Mouse (Mus musculus): ENCODE data around the gene Prox1.

The Prox1 gene

DNA sequence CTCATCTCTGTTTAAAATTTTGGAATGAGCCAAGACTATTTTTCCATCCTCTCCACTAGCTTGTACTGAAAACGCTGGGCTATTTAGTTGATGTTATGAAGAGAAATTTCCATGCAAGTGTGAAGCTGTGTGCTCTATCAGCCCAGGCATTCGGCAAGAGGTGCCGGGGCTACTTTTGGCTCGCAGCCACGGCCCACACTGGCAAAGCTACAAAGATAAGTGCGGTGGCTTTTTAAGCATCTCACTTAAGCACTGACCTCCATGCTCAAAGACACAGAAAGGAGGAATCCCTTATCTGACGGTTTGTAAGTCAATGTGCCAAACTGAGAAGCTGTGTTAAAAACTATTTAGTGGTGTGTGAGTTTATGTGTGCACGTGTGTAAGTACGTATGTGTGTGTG lies 26.9 kb downstream of the Prox1 start:
- no peak for DNase-seq (ENCODE audit: low spot score)

DNA sequence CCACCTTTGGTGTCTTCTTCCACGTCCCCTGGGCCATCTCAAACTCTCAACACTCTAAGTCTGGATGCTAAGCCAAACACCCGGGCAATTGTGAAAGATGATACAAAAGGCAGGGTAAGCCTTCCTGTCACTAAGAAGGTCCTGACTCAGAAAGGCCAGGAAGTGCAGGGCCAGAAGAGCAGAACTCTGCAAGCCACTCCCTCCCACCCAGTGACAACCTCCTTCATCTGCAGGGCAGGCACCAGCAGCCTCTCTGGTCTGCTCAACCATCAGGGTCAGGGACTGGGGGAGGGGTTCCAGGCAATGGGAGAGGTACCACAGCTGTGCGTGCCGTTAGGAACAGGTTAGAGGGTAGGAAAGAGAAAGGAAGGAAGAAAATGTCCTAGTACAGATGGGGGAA lies 27.9 kb downstream of the Prox1 start:
- no peak for DNase-seq (ENCODE audit: low spot score)

DNA sequence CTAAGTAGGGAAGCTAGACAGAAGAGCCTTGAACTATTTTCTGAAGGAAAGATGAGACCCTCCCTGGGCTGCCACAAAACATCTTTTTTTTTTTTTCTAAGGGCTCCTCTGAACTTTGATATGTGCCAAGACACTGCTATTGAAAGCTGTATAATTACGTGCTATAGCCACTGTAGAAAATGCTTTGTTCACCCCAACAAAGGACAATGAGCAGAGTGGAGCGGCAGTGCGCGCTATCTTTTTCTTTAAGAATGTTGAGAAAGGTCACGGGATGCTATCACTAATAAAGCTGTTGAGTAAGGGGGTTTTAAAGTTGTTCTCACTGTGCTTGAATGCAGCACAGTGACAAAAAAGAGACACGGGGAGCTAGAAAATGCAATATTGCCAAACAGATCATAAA lies 30.0 kb downstream of the Prox1 start:
- no peak for DNase-seq (ENCODE audit: low spot score)

DNA sequence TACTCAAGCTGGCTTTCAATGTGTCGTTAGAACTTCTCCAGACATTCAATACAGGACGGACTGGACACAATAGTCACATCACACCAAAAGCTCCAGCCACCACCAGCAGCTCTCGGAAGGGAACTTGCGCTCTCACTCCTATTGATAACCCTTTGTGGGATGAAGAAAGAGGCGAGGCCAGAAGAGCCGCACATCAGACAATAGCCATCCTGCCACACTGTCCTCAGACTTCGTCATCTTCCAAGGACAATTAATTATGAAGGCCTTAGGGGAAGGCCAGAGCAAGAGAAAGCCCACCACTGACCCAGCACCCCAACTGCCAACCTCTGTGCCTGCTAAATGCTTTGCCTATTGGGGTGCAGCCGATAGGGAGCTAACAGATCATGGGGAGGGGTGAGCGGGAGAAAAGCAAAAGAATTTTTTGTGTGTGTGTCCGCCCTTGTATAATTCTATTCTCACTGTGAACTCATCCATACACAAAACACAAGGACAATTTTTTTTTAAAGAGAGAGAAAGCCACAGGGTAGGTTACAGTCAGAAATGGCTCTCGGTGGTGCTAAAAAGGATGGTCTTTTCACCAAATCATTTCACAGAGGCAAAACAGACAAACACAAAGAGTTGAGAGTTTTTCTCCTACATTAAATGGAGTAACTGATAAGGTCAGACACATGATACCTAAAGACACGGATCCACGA lies 30.7 kb downstream of the Prox1 start:
- peak; percentile 51 for DNase-seq (ENCODE audit: low spot score)

DNA sequence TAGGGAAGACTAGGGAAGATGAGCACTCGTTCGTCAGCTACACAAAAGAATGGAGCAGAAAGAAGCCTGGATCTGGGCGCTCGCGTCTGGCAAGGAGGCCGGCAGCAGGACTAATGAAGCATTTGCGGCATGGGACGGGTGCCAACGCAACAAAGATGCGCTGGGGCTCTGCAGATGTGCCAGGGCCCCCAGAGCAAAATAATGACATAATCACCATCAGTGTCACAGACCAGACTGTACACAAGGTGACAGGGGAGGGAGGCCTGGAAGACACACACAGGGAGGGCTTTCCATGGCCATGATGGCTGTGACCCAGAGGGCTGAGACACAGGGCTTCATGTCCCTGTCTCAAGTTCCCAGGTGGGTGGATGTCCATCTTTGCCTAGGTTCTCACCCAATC lies 32.6 kb downstream of the Prox1 start:
- no peak for DNase-seq (ENCODE audit: low spot score)

DNA sequence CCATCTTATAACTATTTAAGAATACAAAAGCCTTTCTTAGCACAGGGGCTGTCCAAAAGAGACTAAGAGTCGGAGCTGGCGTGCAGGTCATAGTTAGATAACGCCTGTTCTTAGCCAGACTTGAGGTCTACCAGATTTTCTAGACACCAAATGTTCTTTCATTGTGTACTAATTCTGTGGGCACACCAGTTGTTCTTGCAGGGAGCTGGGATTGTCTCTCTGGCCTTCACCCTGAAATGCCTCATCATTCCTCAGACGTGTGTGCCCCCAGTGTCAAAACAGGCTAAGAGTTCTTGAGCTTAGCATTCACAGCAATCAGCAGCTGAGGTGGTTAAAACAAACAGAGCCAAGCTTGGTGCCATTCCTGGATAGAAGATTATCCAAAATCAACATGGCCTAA lies 37.6 kb downstream of the Prox1 start:
- DNase-seq (ENCODE audit: low spot score), result no peak

DNA sequence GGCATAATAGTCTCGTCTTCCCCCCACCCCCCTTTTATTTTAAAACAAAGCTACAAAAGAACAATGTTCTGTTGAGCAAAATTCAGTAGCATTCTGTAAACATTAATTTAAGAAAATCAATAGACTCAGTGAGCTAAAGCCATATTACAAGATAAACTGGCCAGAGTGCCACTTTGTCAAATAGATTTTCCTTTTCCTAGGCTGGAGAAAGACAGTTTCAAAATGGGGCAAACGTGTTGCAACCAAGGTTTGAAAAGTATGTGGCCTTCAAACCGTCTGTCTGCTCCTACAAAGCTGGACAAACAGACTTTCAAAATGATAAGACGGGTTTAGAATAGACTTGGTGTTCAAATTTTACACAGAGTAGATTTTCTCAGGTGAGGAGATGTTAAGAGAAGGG lies 39.6 kb downstream of the Prox1 start:
- DNase-seq (ENCODE audit: low spot score), result no peak

DNA sequence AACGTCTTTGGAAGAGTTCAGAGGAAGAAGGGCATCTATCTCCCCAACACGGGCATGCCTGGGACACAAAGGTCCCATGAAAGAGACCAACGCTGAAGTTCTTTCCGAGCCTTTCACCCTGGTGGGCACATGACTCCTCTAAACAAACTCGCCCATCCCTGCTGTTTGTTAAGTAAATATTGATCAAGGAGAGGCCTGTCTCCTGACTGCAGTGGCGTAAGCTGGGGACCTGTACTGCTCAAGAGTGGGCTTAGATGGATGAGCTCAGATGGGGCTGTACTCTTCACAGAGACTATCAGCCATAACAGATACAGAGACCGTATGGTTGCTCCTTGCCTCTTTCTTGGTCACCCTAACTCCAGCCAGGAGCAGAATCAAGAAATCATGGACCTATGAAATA lies 41.0 kb downstream of the Prox1 start:
- no peak for DNase-seq (ENCODE audit: low spot score)

DNA sequence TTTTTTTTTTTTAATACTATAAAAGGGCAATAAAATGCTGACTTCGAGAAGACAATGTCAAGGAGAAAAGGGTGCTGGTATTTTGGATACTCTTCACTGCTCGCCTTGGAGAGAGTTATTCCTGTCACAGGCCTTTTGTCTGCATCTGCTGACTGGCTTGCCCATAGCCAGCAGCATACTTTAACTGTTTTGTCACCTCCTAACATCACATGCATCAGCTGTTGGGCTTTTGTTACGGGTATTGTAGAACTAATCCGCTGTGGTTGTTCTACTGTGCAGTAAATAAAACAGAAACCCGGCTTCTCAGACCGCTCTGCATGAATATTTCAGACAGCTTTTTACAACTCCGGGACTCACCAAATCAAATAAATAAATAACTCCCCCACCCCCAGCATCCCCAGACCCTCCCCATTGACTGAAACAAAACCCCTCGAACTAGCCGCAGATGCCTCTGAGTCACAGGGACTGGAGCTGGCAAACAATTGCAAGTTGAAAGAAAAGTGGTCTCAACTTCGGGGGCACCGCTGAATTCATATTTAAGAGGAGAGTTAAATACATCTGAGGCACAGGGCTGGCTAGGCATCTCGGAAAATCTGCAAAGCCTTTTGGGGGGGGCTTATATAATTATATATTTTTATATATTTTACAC lies 41.7 kb downstream of the Prox1 start:
- DNase-seq (ENCODE audit: low spot score), result peak; percentile 52

DNA sequence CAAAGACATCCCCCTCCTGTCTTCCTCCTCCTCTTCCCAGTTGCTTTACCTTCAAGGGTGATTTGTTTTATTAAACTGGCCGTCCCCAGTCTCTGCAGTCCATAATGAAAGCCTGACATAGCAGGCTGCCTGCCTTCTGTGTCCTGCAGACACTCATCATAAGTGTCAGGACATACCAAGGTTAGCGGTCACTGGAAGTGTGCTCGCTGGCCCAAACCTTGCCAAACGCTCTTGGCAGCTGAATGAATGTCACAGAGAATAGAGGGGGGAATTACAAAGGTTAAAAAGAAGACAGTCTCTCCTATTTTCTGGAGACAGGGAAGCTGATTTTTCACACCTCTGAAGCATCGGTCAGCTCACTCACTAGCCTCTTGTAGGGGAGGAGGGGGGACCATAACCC lies 42.6 kb downstream of the Prox1 start:
- no peak for DNase-seq (ENCODE audit: low spot score)

DNA sequence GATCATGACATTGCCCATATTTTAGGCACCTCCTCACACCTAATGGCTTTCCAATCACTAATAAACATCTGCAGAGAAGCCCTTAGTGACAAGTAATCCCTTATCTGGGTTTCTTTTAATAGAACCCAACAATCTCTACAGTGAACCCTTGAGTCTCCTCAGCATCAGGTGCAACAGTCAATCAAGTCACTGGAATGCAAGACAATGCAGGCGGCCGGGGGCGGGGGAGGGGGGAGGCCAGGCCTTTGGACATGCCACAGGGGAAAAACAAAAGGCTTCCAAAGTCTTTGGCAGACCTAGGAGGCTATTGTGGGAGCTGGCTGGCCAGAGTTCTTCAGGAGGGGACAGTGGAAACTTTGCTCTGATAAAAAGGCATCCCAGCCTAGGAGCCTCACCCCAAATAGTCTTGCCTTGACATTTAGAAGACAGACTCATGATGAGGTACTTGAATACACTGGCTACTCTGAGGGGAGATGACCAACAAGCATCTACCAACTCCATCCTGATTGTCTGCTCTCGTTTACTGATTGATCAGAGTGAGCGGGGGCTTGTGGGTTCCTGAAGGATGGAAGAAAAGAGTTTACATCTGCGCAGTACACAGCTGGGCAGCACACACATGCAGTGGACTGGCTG lies 43.2 kb downstream of the Prox1 start:
- no peak for DNase-seq (ENCODE audit: low spot score)

DNA sequence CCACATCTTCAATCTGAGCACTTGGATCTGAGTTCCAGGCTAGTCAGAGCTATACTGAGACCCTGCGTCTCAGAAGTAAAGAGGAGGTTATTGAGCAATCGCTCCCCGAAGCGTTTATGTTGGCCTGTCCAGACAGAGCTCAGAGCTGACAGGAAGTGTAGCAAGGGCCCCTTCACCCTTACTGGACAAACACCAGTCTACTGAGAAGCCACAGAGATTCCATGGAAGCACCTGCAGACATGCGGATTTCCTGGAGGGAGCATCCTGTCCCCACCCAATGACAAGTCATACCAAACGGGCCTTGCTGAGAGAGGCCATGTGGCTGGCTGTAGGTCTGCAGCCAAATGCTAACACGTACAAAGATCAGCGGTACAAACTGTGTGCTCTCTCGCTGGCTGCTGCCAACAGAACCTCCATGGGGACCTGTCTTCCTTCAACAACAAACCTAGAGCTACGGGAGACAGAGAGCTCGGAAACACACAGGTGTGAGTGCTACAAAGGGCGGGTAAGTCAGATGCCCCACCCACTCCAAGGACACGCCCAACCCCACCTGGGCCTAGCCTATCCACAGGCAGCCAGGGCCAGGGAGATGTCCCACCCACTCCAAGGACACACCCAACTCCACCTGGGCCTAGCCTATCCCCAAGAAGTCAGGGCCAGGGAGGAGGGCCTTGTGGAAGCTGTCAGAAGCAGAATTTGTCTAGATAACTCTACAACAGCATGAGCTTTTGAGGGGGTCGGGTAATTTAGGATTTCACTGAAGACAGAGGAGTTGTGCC lies 45.4 kb downstream of the Prox1 start:
- no peak for DNase-seq (ENCODE audit: low spot score)

DNA sequence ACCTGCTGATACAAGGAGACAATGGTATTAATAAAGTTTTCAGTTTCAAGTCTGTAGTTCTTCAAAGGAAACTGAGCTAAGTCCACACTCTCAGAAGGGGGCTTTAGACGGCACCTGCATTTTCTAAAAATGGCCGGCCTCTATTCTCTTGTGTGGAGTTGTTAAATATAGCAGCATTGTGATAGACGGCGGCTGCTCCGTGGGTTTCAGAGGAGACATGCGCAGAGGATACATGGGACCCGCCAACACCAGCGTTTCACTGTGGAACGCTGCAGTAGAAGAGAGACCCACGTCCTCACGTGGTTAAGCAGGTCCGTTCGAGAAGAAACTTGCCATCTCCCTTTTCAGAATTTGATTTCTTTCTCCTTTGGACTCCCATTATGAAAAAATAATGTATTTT lies 47.1 kb downstream of the Prox1 start:
- DNase-seq (ENCODE audit: low spot score), result no peak

DNA sequence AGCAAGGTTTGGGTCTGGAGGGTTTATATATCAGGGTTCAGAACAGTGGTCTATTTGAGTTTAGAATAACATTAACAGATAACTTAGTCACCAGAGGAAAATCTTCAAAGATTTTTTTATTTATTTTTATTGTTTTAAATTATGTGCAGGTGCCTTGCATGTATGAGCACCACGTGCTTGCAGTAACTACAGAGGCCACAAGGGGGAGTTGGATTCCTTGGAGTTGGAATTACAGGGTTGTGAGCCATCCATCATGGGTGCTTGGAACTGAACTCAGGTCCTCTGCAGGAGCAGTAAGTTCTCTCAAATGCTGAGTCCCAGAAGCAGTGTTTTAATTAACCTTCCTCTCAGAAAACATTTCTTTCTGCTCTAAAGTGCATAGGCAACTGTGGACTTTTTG lies 54.5 kb downstream of the Prox1 start:
- DNase-seq (ENCODE audit: low spot score), result no peak

DNA sequence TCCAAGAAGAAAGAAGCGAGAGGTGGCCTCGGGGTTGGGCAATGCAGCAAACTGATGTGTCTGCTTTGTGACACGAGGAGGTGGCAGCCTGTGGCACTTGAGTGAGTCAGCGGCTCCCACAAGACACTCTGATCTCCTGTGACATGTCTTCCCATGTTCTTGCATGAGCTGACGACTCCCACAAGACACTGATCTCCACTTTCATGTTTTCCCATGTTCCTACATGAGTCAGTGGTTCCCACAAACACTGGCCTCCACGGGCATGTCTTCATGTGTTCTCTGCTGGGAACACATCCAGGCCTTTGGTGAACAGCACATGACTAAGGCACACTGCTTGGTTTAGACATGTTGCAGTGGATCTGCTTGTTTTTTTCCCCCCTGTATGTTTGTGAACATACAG lies 58.8 kb downstream of the Prox1 start:
- DNase-seq (ENCODE audit: low spot score), result no peak

DNA sequence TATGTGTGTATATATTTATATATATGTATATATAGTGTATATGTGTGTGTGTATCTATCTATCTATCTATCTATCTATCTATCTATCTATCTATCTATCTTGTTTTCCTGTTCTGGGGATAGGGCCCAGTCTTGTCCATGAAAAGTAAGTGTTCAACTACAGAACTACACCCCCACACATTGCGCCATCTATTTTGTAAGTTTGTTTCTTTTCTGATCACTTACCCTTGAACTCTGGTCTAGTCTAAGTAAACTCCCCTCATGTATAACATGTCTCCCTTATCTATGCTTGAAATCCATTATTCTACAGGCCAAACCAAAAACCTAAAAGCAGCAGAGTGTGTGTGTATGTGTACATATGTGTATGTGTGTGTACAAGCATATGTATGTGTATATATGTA lies 62.9 kb downstream of the Prox1 start:
- no peak for DNase-seq (ENCODE audit: low spot score)

DNA sequence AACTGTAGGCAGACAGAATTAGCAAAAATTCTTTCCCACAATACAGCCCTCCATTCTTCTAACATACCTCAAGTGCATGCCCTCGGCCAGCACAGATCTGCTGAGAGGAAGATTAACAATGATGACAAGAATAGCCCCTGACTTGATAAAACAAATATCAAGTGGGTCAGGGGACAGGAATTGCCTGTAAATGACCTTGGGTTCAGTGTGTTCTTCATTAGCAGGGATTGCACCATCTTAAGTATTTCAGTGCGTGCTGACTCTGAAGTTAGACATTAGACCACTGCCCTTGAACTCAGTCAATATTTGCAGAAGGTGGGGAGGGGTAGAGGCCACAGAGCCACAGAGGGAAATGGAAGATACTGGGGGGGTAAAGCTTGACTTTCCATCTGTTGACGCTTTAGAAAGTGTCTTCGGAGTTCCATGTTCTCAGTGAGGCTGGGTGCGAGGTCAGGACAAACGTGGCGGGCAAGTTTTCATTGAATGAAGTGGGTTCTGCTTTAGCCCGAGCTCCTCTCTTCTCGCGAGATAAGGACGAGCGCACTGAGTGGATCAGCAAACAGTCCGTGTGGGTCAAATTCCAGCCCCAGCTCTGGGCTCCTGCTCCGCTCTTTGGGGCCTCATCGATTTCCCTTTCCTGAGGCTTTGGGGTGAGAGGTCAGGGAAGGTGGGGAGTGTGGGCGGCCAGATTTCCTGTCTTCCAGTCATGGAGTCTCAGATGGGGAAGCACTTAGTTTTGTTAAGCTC lies 63.7 kb downstream of the Prox1 start:
- no peak for DNase-seq (ENCODE audit: low spot score)

DNA sequence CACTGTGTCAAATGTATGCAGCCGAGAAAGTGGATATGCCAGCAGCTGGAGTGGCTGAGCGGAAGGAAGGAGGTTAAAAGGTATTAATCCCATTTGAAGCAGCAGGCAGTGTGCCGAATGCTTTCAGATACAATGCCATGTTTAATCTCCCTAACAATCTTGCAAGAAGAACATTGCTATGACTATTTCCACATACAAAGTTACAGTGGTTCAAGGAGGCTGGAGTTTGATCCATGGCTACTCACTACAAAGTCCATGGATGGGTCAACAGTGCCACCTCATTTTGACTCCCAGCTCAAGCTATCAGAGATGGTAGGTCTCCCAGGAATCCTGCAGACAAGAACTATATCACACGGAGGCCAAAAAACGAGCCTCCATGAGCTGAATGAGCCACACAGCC lies 64.5 kb downstream of the Prox1 start:
- DNase-seq (ENCODE audit: low spot score), result no peak

DNA sequence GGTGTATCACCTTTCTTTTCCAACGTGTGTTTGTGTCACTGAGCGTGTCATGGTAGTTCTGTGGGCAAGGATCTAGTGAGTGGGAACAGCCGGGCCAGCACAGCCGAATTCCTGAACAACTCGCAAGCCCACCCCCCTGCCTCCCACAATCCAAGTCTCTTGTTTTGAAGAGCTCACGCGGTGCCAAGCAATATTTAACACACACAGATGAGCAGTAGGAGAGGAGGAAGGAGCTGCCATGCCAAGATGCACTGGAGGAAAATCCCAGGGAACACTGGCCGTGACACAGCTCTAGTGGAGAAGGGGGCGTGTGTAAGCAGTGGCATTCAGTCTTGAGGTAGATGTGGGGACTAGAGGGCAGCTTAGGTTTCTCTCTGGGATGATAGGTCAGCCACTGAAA lies 77.2 kb downstream of the Prox1 start:
- DNase-seq (ENCODE audit: low spot score), result no peak

DNA sequence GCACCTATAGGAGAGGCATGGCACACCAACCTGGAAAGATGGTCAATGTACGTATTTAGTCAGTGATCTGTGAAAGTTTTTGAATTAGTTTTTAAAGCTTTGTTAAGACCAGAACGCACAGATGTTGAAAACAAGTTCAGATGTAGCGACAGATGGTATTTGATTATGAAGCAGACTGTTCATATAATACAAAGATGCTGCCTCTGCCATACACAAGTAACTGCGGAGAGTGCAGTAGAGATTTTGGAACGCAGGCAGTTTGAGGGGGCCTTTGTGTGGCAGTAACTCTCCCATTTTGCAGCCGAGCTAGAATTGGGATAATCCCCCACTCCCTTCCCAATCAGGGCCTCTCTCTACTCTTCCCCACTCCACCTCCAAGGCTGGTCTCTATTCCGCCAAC lies 78.4 kb downstream of the Prox1 start:
- DNase-seq (ENCODE audit: low spot score), result no peak

DNA sequence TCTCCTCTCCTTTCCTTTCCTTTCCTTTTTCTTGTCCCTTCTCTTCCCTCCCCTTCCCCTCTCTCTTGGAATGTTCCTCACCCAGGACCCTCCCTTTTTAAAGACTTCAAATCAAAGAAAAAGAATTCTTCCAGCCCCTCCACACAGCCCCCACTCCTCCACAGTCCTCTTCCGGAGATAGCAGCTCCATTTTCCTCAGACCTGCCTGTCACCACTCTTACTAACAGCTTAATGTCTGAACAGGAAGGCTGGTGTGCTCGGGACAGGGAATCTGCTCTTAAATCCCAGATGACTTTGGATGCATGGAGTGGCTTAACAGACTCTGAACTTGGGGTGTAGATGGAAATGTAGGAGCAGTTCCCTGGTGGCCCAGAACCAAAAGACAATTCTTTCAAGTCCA lies 81.6 kb downstream of the Prox1 start:
- no peak for DNase-seq (ENCODE audit: low spot score)

DNA sequence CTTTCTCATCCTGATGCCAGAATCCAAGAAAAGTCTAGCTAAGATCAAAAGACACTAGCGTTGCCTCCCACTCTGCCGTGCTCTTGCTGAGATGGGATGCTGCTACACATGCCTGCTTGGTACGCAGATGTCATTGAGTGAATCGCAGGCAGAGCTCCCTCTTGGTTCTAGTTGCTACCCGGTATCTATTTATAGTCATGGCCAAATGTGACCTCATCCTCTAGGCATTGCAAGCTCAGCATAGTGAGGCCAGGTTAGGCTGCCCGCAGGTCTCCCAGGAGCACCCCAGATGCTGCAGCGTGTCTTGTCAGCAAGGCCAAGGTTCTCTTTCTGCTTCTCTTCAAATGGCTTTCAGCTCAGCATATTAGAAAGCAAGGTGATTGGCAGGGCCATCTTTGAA lies 84.8 kb downstream of the Prox1 start:
- no peak for DNase-seq (ENCODE audit: low spot score)
